Mouse (Mus musculus) WW6 (cell line): ENCODE results near the gene Scaf1.
"Not testable (repeated sequence)": the region's sequence is repeated elsewhere in the genome, so short reads cannot be mapped to it uniquely, and the experiment has no call there.

ENCODE experiments used
- DNase-seq: peaks from one replicate; pipeline ENCODE4 v3.0.0-alpha.2; 2013; ENCODE audit warnings: low read depth, low spot score

The Scaf1 gene

GRCm38 (mm10) chr7:45045741-45046140, 29.6 kb upstream of the Scaf1 start:
- no peak for DNase-seq

DNA sequence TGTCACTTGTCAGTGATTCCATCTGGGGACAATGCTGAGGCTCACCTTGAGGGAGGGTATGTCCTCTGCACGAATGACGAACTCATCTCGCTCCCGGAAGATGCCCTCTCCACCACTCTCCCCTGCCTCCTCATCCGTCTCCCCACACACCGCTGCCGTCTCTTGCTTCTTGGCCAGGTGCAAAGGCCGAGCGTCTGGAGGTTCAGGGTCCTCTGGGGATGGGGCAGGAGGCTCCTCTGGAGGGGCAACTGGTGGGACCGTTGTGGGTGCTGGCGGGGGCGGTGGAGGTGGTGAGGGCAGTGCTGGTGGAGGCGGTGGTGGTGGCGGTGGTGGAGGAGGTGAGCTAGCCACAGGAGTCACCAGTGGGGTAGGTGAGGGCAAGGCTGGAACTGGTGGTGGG, 27.1 kb upstream of the Scaf1 start:
- no peak for DNase-seq

- no peak for DNase-seq
Observed at GRCm38 (mm10) chr7:45040851-45041250, 24.7 kb upstream of the Scaf1 start.

GRCm38 (mm10) chr7:45038411-45038810, 22.2 kb upstream of the Scaf1 start:
- no peak for DNase-seq

GRCm38 (mm10) chr7:45037720-45038361, 21.7 kb upstream of the Scaf1 start:
- no peak for DNase-seq

GRCm38 (mm10) chr7:45036702-45037101, 20.5 kb upstream of the Scaf1 start:
- DNase-seq: no peak

GRCm38 (mm10) chr7:45035631-45036030, 19.5 kb upstream of the Scaf1 start:
- DNase-seq: no peak

GRCm38 (mm10) chr7:45033722-45034359, 17.7 kb upstream of the Scaf1 start:
- DNase-seq: no peak

DNA sequence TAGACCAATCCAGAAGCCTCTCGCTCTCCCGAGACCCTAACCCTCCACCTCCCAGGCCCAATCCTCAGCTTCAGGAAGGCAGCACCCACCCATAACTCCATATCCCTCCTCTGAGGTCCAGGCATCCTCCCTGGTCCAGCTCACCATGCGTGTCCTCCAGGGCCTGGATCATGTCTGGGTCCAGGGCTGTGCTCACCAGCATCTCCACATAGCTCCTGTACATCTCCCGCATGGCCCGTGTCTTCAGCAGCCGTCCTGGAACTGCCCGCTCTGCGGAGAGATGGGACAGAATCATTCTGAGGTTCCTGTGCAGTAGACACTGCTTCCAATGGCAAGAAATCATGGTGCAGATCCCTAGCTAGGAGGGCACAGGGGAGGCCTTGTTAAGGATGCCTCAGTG, 14.7 kb upstream of the Scaf1 start:
- DNase-seq: no peak

DNA sequence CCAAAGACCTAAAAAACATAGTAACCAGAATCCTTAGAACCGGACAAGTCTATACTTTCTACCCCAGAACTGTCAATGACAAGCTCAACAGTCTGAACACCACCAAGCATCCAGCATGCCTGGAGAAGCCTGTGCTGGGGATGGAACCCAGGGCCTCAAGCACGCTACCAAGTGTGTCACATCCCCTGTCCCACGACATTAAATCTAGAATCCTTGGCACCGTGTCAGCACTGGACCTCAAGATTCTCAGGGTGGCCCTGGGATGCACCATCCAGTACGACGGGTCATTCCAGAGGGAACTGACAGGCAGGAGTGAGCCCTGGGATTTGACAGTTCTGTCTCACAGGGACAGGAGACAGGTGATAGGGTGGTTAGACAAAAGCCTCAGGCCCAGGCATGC, 13.8 kb upstream of the Scaf1 start:
- DNase-seq: no peak

DNA sequence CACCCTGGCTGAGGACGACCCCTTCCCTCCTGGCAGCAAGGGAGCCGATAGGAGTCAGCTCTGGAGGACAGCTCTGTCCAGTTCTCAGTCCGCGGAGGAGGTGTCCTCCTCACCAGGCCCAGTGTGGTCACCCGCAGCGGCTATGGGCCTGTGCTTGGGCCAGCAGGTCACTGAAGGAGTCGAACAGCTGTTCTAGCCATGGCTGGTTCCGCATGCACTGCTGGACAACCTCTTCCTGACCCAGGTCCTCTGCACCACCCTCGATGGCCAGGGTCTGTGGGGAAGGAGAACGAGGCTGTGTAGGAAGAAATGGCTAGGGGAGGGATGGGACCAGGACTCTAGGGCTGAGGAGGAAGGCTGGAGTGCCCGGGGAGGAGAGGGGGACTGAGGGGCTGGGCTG, 12.2 kb upstream of the Scaf1 start:
- DNase-seq: no peak

GRCm38 (mm10) chr7:45027761-45028160, 11.6 kb upstream of the Scaf1 start:
- no peak for DNase-seq

DNA sequence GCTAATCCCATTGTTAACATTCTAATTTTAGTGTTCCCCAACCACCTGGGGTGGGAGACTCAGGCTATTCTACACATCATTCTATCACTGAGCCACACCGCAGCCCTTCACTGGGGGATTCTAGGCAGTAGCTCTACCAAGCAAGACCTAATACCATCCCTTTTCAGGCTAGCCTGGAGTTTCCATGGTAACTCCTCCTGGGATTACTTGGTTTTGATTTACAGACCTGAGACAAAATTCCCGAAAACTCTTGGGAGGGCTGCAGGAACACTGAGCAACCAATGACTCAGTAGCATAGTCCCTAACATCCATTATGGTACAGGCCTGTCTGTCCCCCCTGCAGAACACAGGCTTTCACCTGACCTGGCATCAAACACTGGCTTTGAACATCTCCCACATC, 10.1 kb upstream of the Scaf1 start:
- DNase-seq: no peak

DNA sequence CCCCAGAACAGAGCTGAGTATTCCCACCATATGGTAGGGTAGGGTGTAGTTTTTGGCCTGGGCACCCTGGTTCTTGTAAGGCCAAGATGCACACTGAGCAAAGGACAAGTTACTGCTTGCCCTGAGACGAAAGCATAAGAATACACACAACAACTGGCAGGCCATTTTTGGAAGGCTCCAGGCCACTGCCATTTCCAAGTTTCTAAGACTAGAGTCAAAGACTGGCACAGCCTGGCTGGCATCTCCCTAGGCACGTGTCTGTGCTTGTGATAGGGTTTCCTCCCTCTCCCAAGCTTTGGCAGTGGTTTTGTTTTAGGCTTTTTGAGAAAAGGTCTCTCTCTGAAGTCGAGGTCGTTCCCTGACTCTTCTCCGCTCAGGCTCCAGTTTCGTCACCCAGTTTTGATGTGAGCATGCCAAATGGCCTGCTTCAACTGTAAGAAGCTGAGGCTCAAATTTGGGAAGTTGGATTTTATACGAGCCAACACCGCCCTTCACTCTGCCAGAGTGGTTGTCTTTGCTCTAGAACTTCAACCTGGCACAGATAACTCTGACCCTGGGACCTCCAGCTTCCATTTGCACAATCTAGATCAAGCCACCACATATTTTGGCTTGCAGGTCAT, 9.5 kb upstream of the Scaf1 start:
- no peak for DNase-seq

- no peak for DNase-seq
Observed at GRCm38 (mm10) chr7:45024281-45025248, 8.4 kb upstream of the Scaf1 start.

GRCm38 (mm10) chr7:45023711-45024110, 7.5 kb upstream of the Scaf1 start:
- not testable (repeated sequence) for DNase-seq

GRCm38 (mm10) chr7:45020225-45020624, 4.1 kb upstream of the Scaf1 start:
- no peak for DNase-seq

DNA sequence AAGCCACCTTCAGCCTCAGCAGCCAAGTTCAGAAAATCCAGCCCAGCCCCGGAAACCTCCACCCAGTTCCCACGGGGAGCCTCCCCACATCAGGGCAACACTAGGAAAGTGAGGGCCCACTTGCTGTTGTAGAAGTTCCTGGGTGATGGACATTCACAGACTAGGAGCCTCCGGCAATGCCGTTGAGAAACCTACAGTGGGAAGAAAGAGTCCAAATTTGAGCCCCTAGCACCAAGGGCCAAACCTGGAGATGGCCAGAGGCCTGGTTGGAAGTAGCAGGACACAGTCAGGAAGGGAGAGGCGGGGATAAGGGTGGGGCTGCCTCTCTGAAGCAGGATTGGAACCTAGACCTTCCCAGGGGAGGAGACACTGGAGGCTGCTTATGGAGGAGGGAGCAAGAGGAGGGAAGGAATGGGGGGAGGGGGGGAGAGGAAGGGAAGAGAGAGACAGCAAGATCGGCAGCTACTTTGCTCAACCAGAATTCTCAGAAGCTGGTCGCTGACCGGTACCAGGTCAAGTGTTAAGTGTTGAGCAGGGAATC, 2.9 kb upstream of the Scaf1 start:
- no peak for DNase-seq

- peak; percentile 95 for DNase-seq
Observed at GRCm38 (mm10) chr7:45017242-45018061, 1.3 kb upstream of the Scaf1 start, which contains the start of gene Rras. Rras (plus strand) TSS chr7:45017961.

DNA sequence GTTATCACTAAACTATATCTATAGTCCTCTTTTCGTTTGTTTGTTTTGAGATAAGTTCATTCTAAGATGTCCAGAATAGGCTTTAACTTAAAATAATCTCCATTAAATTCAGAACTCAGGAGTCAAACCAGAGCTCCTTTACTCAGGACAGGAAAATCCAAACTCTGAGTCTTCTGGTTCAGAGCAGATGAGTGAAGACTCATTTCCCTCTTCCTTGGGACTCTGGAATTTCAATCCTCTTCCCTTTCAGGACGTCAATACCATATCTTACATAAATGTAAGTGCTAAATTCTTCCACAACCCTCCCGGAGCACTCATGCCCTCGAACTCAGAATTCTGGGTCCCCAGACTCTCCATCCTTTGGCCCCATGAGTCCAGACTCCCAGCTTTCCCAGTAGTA, 598 bp upstream of the Scaf1 start:
- DNase-seq: no peak
